Mouse (Mus musculus) CH12.LX (cell line): ENCODE results near the gene Ifit3.

Source experiments
- CTCF ChIP-seq, 2 experiments: IDR thresholded peaks in 1 of 2; conservative IDR thresholded peaks in 1 of 2; 2 replicates each; pipeline ENCODE4 v1.5.1; 2011 to 2012; ENCODE audit warnings: low read depth in 2 of 2, low read length in 2 of 2, improper control_type of control experiment in 1 of 2, inconsistent platforms in 1 of 2, mild to moderate bottlenecking in 1 of 2, moderate library complexity in 1 of 2
- EP300 ChIP-seq: IDR thresholded peaks from 2 replicates; pipeline ENCODE4 v1.6.1; 2011; ENCODE audit warnings: low read length, improper control_type of control experiment
- MAFK ChIP-seq: IDR thresholded peaks from 2 replicates; pipeline ENCODE4 v1.6.1; 2011; ENCODE audit warnings: low read length, improper control_type of control experiment; ENCODE audit not compliant: insufficient replicate concordance
- POLR2A ChIP-seq: IDR thresholded peaks from 2 replicates; pipeline ENCODE4 v1.6.1; 2011; ENCODE audit warnings: low read depth, mild to moderate bottlenecking, improper control_type of control experiment, low read length
- TCF12 ChIP-seq: IDR thresholded peaks from 2 replicates; pipeline ENCODE4 v1.6.1; 2014; ENCODE audit warnings: low read depth, mild to moderate bottlenecking, inconsistent platforms, low read length, improper control_type of control experiment
- USF2 ChIP-seq: conservative IDR thresholded peaks from 2 replicates; pipeline ENCODE4 v1.6.1; 2011; ENCODE audit warnings: low read depth, low read length, improper control_type of control experiment
- ZC3H11A ChIP-seq: IDR thresholded peaks from 2 replicates; pipeline ENCODE4 v1.6.1; 2012; ENCODE audit warnings: low read depth, mild to moderate bottlenecking, inconsistent platforms, low read length, improper control_type of control experiment

DNA sequence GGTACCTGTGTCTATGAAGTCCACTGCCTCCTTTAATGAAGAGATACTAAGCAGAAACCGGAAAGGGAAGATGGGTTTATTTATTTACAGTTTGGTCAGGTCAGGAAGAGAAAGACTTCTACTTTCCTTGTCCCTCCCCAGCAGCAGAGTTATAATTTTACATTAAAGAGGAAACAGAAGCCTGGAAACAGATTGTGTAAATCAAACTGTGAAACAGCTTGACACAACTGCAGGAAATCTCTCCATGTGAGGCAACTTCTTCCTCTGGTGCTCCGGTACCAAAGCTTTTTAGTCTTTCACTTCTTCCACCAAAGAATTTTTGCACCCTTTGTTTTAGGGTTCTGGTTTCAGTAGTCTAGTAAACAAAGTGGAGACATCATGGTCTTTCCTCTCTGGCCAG is 50.2 kb downstream of the Ifit3 start:
- TF ChIP-seq POLR2A (no peak), ZC3H11A (no peak), MAFK (no peak), TCF12 (no peak), EP300 (no peak), CTCF (conservative IDR thresholded peaks at IDR 0.05 in 1 of 2, IDR thresholded peaks at IDR 0.05 in 1 of 2; ENCODE audit: low read depth in 2 of 2, low read length in 2 of 2) (no peak), USF2 (no peak)
